Mouse (Mus musculus) bone marrow, adult 2 months (tissue): ENCODE results near the gene Pde7b.

ENCODE experiments used
- CTCF ChIP-seq: fragments of 200-500 bp; IDR thresholded peaks from 2 replicates; pipeline ENCODE4 v1.5.1; 2011; ENCODE audit warnings: low read length, control low read depth; ENCODE audit not compliant: control insufficient read depth, insufficient read depth
- POLR2A ChIP-seq: fragments of 200-500 bp; IDR thresholded peaks from 2 replicates; pipeline ENCODE4 v1.6.1; 2011; ENCODE audit warnings: low read depth, mild to moderate bottlenecking, control low read depth, low read length, borderline replicate concordance; ENCODE audit not compliant: control insufficient read depth

- TF ChIP-seq POLR2A (no peak), CTCF (no peak)
These were observed 11.0 kb upstream of the Pde7b start for GRCm38 (mm10) chr10:20735775-20736449.
